ENCODE assay signal across 8 mouse cellular contexts in genomic region chr2:180589123-180589831, GRCm38 (mm10). TPM values are rescaled to one million over a fixed set of nuclear protein-coding genes. Genes with fewer than 3 reads are reported as not detected.
A peak's percentile ranks its signal among the peaks of the same experiment; 100 is the strongest.
DNase-seq lines count a peak whose midpoint lies in the region; ATAC-seq and TF ChIP-seq lines count a peak whose summit lies in the region.

Ogfr (plus strand) TSS chr2:180589245.

- peak within 1 kb of the TSS; percentile 98 for H3K9ac ChIP-seq in MEL (ENCODE audit: control insufficient read depth, low read depth, low read length, poor library complexity, severe bottlenecking)
- H3K9ac ChIP-seq in lung, embryonic 14.5 days: peak within 1 kb of the TSS; percentile 91

- no peak for TF ChIP-seq CTCF in MEL (IDR thresholded peaks at IDR 0.05 in 2 of 3, conservative IDR thresholded peaks at IDR 0.05 in 1 of 3; ENCODE audit: control insufficient read depth in 1 of 3, insufficient read depth in 1 of 3, low read depth in 2 of 3, low read length in 3 of 3, poor library complexity in 1 of 3, severe bottlenecking in 1 of 3)
- peak; percentile 44 for TF ChIP-seq CTCF in lung, embryonic 14.5 days (IDR thresholded peaks at IDR 0.05; ENCODE audit: low read depth)

- no peak for TF ChIP-seq RAD21 in MEL (IDR thresholded peaks at IDR 0.05; ENCODE audit: low read depth, low read length)

- peaks cover 17% of the 10 kb centered on the region for H3K79me2 ChIP-seq in MEL (ENCODE audit: control insufficient read depth, insufficient read depth, low read length, poor library complexity)

- under 1% methylated on average over 62 of the region's 67 CpGs for WGBS in lung, embryonic 14.5 days

- H3K9me3 ChIP-seq in MEL (replicated peaks; ENCODE audit: insufficient read depth, low read length): no peaks in the 10 kb centered on the region
- no peaks in the 10 kb centered on the region for H3K9me3 ChIP-seq in lung, embryonic 14.5 days (ENCODE audit: low read depth, low read length)

- no peak; a peak in 2 of 4 replicates for TF ChIP-seq EP300 in MEL (IDR thresholded peaks at IDR 0.05; ENCODE audit: low read depth in 1 of 2, low read length in 2 of 2)

- peak within 1 kb of the TSS; percentile 83 for H3K4me2 ChIP-seq in lung, embryonic 14.5 days

- H3K36me3 ChIP-seq in MEL (ENCODE audit: control insufficient read depth in 1 of 2, insufficient read depth in 2 of 2, low read length in 2 of 2): peaks cover 0 to 2% of the 10 kb centered on the region in 2 experiments; a peak in 1 of 4 replicates
- peaks cover 58% of the 10 kb centered on the region for H3K36me3 ChIP-seq in lung, embryonic 14.5 days (ENCODE audit: insufficient read depth)

- ATAC-seq in frontal cortex, adult (ENCODE audit: low TSS enrichment): peak; percentile 77
- peak; percentile 83 to 85 for ATAC-seq in hematopoietic stem cell, adult 5-6 weeks (replicated peaks in 1 of 2; ENCODE audit: insufficient read depth in 1 of 2, low FRiP score in 2 of 2, low TSS enrichment in 1 of 2, low read depth in 1 of 2, poor library complexity in 2 of 2, severe bottlenecking in 2 of 2)
- ATAC-seq in lung, embryonic 14.5 days (ENCODE audit: insufficient read depth): peak; percentile 93
- peak; percentile 74 for ATAC-seq in neutrophil, adult 5-6 weeks (ENCODE audit: extremely low read depth, insufficient number of reproducible peaks, low FRiP score, poor library complexity, severe bottlenecking)

- peak within 1 kb of the TSS; percentile 89 for H3K27ac ChIP-seq in MEL (ENCODE audit: control insufficient read depth, low read depth, low read length)
- H3K27ac ChIP-seq in lung, embryonic 14.5 days (ENCODE audit: low read depth): peak within 1 kb of the TSS; percentile 88

- DNase-seq in MEL (ENCODE audit: low read depth, low spot score): peak; percentile 86
- DNase-seq in cerebellum, adult 8-10 months: peak; percentile 76
- DNase-seq in layer of hippocampus, adult 8-10 months (ENCODE audit: low spot score in 2 of 2): peak; percentile 70 to 73
- DNase-seq in lung, embryonic 14.5 days: peak; percentile 94
- DNase-seq in testis, postnatal 14 days (ENCODE audit: low spot score): peak; percentile 86

- H3K27me3 ChIP-seq in MEL (ENCODE audit: control insufficient read depth in 1 of 2, insufficient read depth in 2 of 2, low read length in 2 of 2): no peaks in the 10 kb centered on the region
- H3K27me3 ChIP-seq in lung, embryonic 14.5 days (ENCODE audit: insufficient read depth, low read length): no peaks in the 10 kb centered on the region

- H3K4me1 ChIP-seq in MEL (ENCODE audit: control insufficient read depth in 1 of 2, insufficient read depth in 2 of 2, low read length in 2 of 2): 0 out of 4 replicates have a peak, but pooled peaks cover 0 to 2% of the 10 kb centered on the region in 2 experiments
- H3K4me1 ChIP-seq in lung, embryonic 14.5 days (ENCODE audit: insufficient read depth): no peaks in the 10 kb centered on the region

- H3K4me3 ChIP-seq in MEL (ENCODE audit: control insufficient read depth in 1 of 2, insufficient read depth in 1 of 2, low read depth in 2 of 2, low read length in 2 of 2): peak within 1 kb of the TSS; percentile 100
- H3K4me3 ChIP-seq in lung, embryonic 14.5 days (ENCODE audit: low read depth, low read length): peak within 1 kb of the TSS; percentile 94

- TF ChIP-seq POLR2A in MEL (IDR thresholded peaks at IDR 0.05; ENCODE audit: control insufficient read depth in 1 of 2, insufficient read depth in 1 of 2, low read depth in 1 of 2, low read length in 2 of 2, poor library complexity in 1 of 2): peak; percentile 77 to 83

TF ChIP-seq in MEL, 35 proteins besides CTCF, POLR2A, EP300 and RAD21:
- TF ChIP-seq E2F4 (IDR thresholded peaks at IDR 0.05; ENCODE audit: borderline replicate concordance, low read depth, low read length) (no peak; the same call in 1 of the 2 replicates), POLR2AphosphoS2 (IDR thresholded peaks at IDR 0.05; ENCODE audit: low read length) (peak; percentile 41; the same call in 1 of the 2 replicates), ZC3H11A (IDR thresholded peaks at IDR 0.05; ENCODE audit: low read depth, low read length) (no peak), NRF1 (IDR thresholded peaks at IDR 0.05; ENCODE audit: insufficient read depth, low read depth, low read length, poor library complexity, severe bottlenecking) (peak; percentile 54; the same call in 1 of the 2 replicates), TCF12 (IDR thresholded peaks at IDR 0.05; ENCODE audit: low read depth, low read length) (no peak; the same call in 1 of the 2 replicates), ELF1 (IDR thresholded peaks at IDR 0.05; ENCODE audit: low read depth, low read length) (peak; percentile 66; the same call in 1 of the 2 replicates), MEF2A (IDR thresholded peaks at IDR 0.05; ENCODE audit: extremely low read depth, insufficient replicate concordance, low read depth, low read length, poor library complexity, severe bottlenecking) (no peak), TBP (IDR thresholded peaks at IDR 0.05; ENCODE audit: low read depth, low read length) (0 out of 2 replicates have a peak, but pooled peaks have one; percentile 37), SIN3A (IDR thresholded peaks at IDR 0.05; ENCODE audit: low read length) (peak; percentile 62), NELFE (IDR thresholded peaks at IDR 0.05; ENCODE audit: low read depth, low read length) (peak; percentile 64), CHD2 (IDR thresholded peaks at IDR 0.05; ENCODE audit: low read length) (no peak), GABPA (IDR thresholded peaks at IDR 0.05; ENCODE audit: low read depth, low read length) (no peak), POLR2AphosphoS5 (IDR thresholded peaks at IDR 0.05; ENCODE audit: borderline replicate concordance, low read depth, low read length) (no peak), MYC (IDR thresholded peaks at IDR 0.05; ENCODE audit: low read depth, low read length) (peak; percentile 42; the same call in 1 of the 2 replicates), CHD1 (IDR thresholded peaks at IDR 0.05; ENCODE audit: low read depth, low read length) (no peak), MAX (IDR thresholded peaks at IDR 0.05; ENCODE audit: low read length) (0 out of 2 replicates have a peak, but pooled peaks have one; percentile 16), ZKSCAN1 (IDR thresholded peaks at IDR 0.05; ENCODE audit: low read depth, low read length) (no peak), BHLHE40 (IDR thresholded peaks at IDR 0.05; ENCODE audit: borderline replicate concordance, low read depth, low read length) (no peak), TAL1 (IDR thresholded peaks at IDR 0.05; ENCODE audit: low read length) (no peak), UBTF (IDR thresholded peaks at IDR 0.05; ENCODE audit: borderline replicate concordance, insufficient read depth, low read depth, low read length) (no peak), KAT2A (conservative IDR thresholded peaks at IDR 0.05; ENCODE audit: low read depth, low read length) (peak; percentile 44), ZMIZ1 (IDR thresholded peaks at IDR 0.05; ENCODE audit: low read depth, low read length) (no peak), RCOR1 (IDR thresholded peaks at IDR 0.05; ENCODE audit: low read depth, low read length) (no peak), JUND (IDR thresholded peaks at IDR 0.05; ENCODE audit: low read depth, low read length) (no peak), MYB (IDR thresholded peaks at IDR 0.05; ENCODE audit: low read depth, low read length) (no peak), HCFC1 (IDR thresholded peaks at IDR 0.05; ENCODE audit: low read depth, low read length) (peak; percentile 82), USF1 (IDR thresholded peaks at IDR 0.05; ENCODE audit: low read depth, low read length) (no peak), MXI1 (IDR thresholded peaks at IDR 0.05; ENCODE audit: low read depth, low read length) (no peak), ZNF384 (IDR thresholded peaks at IDR 0.05; ENCODE audit: low read depth, low read length) (no peak), ETS1 (IDR thresholded peaks at IDR 0.05; ENCODE audit: low read depth, low read length) (peak; percentile 67; the same call in 1 of the 2 replicates)

RNA-seq across cellular contexts. Expression of gene Ogfr, which starts in this region (rescaled TPM):
- 29.3 and 38.6 TPM in 2 replicates for total RNA-seq in MEL (2012; rRNA removed)
- polyA plus RNA-seq in MEL (2012; ENCODE audit: insufficient read depth in 1 of 2, insufficient read length in 2 of 2, low read depth in 1 of 2, low replicate concordance in 2 of 2, missing spikeins in 1 of 2): 10 to 100 TPM in 1 of 2 experiments, not detected in 1; 44.7 TPM
- total RNA-seq in hematopoietic stem cell, adult 5-6 weeks (2017): 53.9 and 58.5 TPM in 2 replicates
- 10 to 100 TPM; 31.4 to 40.8 (median 36.4) TPM for total RNA-seq in layer of hippocampus, adult 8-10 months (2022)
- polyA plus RNA-seq in lung, embryonic 14.5 days (2014; fragmentation: Nextera tagmentation; extraction: Ambion mirVana): 71.6 and 79.2 TPM in 2 replicates
- 56.9 and 76.6 TPM in 2 replicates for total RNA-seq in neutrophil, adult 5-6 weeks (2017)

Comparison
In these comparisons a context has a peak if more than half of its experiments do, and no peak if none do; other contexts are left out.
1. Peak in every context shown above with its lines: DNase-seq, ATAC-seq, H3K4me3 ChIP-seq and H3K27ac ChIP-seq.